Mouse (Mus musculus): ENCODE data around the gene Dppa1.

DNA sequence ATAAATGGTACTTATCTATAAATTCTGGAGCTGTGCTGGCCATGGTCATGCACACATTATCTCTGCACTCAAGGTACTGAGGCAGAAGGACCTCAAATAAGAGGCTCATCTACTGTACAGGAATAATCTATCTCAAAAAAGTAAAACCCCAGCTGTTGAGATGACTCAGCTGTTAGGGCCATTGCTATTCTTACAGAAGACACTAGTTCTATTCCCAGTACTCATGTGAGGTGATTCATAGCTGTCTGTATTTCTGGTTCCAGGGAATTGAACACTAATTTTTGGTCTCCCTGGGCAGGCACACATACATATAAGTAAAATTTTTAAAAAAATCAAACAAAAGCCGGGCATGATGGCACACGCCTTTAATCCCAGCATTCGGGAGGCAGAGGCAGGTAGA, 38.0 kb upstream of the Dppa1 start:
- no peak for TF ChIP-seq CTCF (IDR thresholded peaks at IDR 0.05; ENCODE audit: borderline replicate concordance, insufficient read depth, low read length)
- no peak for TF ChIP-seq POLR2A (IDR thresholded peaks at IDR 0.05; ENCODE audit: low read depth, low read length)
